Mouse (Mus musculus) ES-CJ7 (cell line): Measurements from ENCODE around the gene Zfhx2.
A peak's percentile ranks its signal among the peaks of the same experiment; 100 is the strongest.

Experiments used
- DNase-seq: peaks from one replicate; pipeline ENCODE4 v3.0.0; 2011; ENCODE audit warnings: low read depth, low spot score

The Zfhx2 gene

DNA sequence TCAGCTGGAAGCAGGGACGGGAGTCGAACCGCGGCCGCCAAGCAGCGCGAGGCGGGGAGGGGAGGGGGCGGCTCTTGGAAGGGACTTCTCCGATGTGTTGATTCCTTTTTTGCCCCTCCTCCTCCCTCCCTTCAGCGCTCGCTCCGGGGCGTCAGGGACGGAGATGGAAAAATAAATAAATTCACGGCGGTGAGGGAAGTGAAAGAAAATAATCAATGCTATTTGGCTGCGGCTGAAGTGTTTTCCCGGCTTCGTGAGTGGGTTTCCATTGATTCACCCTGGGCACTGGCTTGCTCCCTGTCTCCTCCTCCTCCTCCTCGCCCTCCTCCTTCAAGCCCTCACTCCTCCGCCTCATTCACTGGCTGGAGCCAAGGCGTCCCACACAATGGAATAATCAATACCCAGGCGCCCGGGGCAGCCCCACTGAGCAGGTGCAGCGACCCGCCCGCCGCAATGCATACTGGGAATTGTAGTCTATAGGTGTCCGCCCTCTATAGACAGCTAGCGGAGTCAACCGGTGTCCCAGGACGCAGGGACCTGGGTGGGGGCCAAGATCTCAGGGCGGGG is at the start of gene Zfhx2:
Gene Zfhx2, minus strand, starts transcription at position 314 of the 567 bp plus-strand sequence.
- peak; percentile 97 for DNase-seq

DNA sequence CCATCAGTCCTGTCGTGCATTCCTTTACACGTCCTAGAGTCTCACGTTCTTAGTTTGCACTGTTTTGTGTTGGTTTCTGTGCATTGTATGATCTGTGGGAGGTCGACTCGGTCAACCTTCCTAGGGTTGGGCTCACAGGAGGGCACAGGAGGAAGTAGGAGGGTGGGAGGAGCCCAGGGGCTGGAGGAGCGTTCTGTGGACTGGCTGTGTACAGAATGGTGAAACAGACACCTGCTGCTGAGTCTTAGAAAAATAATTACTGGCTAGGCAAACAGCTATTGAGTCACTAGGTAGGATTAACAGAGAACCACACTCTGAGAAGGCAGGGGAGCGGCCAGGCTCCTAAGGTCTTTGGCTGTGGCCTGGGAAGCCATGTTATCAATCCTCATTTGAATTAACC is 47.2 kb upstream of the Zfhx2 start:
- no peak for DNase-seq

DNA sequence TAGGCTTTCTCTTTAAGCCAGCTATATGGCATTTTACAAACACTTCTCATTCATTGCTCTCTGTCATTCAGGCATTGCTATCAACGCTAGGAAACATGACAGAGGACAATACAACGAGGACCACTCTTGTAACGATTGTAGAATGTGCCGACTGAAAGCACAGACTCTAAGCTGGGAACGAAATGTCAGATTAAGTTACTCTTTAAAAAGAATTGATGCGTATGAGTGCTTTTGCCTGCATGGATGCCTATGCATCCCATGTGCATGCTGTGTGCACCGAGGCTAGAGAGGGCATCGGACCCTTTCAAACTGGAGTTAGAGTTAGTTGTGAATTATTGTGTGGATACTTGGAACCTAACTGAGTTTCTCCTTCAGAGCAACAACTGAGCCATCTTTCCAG is 43.6 kb upstream of the Zfhx2 start:
- DNase-seq, result no peak

DNA sequence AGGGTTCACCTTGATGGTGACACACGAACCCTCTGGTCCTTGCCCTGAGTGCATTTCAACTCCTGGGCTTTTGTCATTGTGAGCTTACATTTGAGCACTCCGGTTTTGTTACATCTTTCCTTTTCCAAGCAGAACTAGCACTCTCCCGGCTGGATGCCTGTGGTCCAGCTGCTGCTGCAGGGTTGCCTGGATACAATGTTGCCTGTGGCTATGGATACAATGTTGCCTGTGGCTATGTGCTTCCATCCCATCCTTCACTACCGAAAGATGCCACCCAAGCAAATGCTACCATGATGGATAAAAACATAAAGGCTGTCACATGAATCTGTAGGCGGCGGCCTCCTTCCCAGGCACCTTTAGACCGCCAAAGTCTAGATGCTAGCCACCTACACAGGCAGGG is 34.4 kb upstream of the Zfhx2 start:
- DNase-seq, result no peak

DNA sequence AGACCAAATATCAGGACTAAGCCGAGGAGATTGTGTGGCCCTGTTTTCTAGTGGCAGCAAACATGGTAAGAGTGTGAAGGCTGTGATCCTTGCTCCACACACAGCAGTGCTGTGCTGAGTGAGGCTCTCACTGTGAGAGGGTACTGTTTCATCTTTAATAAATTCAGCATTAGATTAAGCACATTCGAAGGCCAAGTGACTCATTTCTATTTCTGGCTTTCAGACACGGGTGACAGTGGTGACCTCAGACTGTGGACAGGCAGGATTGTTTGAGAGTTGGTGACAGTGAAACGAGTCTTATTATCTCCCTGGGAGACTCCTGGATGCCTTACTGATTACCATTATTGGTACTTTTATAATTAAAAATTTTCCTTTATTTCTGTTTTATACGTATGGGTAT is 33.6 kb upstream of the Zfhx2 start:
- DNase-seq, result no peak

DNA sequence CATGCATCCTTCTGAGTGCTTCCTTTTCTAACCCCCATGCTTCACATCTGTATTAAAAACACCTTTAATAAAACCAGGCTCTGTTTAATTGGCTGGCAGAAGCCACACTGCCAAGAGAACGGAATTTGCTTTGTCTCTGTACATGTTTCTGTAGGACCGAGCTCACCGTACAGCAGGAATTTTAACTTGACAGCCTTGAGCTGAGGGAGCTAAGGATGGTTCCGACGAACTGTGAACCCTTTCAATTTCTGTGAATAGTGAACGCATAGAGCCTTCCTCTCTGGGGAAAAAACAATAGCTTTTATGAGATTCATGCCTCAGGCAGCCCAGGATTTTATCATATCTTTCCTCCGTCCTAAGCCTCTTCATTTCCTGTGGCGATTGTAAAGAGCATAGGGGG is 30.2 kb upstream of the Zfhx2 start:
- DNase-seq, result no peak

DNA sequence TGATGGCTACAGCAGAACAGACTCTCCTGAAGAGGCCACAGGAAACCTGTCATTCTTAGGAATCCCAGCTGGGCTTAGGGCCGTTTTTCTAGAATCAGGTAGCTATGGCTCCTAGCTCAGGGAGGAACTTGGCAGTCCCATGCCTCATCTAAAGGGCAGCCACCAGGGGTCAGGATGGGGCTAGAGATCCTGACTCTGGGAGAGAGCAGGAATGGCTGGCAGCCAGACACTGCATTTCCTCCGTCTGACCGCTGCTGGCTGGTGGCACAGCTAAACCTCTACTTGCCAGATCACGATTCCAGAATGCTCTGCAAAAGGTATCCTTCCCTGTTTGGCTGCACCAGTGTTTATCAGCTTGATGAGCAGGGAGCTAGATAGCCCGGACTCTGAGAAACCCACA is 29.8 kb upstream of the Zfhx2 start:
- DNase-seq, result peak; percentile 93

DNA sequence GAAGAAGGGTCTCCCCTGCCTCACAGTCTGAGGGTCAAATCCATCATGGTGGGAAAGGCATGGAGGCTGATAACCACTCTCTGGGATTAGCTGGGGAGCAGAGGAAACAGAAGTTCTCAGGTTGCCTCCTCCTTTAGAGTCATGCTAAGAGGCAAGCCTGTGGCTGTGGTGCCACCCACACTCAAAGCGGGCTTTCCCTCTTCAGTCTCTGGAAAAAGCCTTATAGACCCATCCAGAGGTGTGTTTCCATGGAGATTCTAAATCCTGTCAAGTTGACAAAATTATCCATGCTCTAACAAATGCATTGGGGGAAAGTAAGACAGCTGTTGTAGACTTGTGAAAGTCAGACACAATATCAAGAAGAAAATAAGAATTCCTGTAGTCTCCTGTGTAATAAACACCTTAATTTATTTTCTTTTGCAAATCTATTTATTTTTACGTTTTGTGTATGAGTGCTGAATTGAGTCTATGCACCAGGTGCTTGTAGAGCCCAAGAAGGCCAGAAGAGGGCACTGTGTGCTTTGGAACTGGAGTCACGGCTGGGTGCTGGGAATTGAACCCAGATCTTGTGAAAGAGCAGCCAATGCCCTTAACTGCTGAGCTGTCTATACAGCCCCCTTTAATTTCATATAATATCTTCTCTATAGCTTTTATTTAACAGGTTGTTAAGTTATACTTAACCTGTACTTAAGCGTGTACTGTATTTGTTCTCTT is 27.5 kb upstream of the Zfhx2 start:
- DNase-seq, result peak; percentile 54

DNA sequence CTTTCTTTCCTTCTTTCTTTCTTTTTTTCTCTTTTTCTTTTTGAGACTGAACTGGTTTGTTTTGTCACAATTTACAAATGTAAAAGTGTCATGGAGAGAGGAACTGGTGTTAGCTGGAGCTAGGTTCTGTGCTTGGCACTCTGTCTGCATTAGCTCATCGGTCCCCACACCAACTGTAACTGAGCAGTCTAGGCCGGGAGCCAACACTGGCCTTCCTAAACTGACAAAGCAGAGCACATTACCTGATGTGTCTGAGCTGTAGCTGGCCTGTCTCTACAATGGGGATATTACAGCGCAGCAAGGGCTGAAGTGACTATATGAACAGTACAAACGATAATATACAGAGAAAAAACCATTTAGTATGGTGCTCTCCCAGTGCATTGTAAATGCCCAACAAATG is 26.7 kb upstream of the Zfhx2 start:
- no peak for DNase-seq

DNA sequence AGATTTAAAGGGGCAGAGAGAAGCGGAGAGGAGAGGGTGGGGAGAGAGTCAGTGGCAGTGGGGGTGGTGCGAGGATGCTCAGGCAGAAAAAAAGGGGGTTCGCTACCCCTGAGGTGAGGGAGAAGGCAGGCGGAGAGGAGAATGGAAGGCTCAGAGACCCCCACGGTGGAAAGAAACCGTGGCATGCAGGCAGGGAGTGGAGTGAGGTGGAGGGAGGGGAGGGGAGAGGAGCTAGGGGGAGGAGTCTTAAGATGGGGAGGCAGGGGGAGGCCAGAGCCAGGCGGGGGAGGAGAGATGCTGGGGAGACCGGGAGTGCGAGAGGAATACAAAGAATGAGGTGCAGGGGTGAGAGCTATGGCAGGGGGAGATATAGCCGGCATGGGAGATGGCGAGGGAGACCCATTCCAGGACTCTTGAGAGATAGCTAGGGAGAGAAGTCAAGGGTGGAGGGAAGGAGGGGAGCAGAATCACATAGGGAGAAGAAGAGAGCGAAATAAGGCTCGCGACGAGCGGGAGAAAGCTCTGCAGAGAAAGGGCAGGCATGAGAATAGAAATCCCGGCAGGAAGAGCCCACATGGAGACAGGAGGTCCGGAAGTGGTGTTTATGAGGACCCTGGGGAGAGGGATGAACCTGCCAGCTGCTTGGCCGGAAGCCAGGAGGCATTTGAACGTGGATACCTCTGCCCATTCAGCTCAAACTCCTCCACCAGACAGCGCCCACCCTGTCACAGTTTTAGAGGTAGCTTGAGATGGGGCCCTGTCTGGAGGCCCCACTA is 24.5 kb upstream of the Zfhx2 start, which contains the start of gene Jph4:
Gene Jph4, minus strand, starts transcription at position 511 of the 776 bp plus-strand sequence.
- DNase-seq, result peak; percentile 41

DNA sequence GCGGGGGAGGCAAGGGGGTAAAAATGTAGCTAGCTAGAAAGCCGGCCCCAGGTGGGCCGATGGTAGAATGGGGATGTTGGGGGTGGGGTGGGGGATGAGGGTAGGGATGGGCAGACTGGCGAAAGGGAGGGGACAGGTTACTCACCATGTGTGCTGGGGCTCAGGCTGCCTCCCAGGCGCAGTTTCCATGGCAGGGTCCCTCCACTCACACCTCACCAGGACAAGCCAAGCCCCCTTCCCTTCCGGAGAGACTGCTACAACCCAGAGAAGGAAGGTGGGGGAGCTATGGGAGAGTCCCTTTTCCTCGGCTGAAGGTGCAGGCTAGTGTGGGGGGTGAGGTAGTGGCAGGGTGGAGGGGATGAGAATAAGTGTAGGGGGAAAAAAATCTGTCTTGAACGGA is 23.7 kb upstream of the Zfhx2 start:
- DNase-seq, result peak; percentile 42

DNA sequence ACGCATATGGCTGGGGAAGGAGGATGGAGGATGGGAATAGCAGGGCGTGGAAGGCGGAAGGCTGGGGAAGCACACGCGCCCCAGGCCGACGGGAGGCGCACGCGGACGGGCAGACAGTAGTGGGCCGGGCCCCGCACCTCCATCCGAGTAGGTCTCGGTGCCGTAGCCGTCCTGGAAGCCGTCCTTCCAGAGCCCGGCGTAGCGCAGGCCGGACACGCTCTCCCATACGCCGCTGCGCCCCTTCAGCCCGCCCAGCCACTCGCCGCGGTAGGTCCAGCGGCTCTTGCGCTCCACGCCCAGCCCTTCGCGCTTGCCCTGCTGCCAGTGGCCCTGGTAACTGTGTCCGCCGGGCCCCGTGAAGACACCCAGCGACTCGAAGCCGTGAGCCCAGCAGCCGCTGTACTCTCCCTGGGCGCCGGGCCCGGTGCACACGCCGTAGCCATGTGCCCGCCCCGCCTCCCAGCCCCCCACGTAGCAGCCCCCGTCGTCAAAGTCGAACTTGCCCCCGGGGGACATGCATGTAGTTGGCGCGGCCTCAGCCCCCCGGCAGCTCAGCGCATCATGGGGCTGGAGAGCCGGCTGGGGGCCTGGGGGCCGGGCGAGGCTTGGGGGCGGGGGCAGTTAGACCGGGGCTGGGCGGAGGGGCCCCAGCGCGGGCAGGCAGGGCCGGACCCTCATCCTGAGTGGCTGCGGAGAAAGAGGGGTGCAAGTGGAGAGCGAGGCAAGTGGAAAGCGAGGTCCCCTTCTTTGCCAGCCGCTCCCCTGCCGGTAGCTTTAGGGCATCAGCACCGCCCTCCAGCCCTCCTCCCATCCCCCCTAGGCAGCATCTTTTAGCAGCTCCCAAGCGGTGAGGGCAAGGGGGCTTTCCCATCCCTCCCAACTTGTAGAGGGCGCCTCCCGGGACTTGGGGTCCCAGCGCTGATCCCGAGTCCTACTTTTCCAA is 22.9 kb upstream of the Zfhx2 start:
- DNase-seq, result peak; percentile 55

DNA sequence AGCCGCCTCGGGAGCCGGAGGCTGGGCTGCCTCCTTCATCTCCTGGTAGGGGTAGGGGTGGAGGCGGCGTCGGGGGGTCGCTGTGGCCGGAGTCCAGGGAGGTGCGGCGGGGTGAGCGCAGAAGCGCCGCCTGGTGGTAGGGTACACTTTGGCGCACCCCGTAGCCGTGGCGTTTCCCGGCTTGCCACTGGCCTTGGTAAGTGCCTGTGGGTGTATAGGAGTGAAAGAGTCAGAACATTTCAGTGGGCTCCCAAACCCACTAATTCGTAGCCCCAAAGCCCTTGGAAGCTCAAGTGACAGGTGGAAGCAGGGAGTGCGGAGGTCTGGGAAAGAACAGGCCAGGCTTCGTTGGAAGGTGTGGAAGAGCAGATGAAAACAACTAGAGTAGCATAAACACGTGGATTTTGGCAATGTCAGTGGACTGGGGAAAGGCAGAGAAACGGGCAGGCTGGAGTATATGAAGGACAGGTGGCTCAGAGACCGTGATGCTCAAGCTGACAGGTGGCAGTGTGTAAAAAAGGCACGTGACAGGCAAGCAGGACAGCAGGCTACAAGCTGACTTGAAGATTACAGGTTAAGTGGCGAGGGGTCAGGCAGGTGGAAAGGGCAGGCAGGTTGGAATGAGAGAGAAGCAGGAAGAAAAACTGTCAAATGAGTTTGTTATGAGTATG is 22.0 kb upstream of the Zfhx2 start:
- DNase-seq, result peak; percentile 59

DNA sequence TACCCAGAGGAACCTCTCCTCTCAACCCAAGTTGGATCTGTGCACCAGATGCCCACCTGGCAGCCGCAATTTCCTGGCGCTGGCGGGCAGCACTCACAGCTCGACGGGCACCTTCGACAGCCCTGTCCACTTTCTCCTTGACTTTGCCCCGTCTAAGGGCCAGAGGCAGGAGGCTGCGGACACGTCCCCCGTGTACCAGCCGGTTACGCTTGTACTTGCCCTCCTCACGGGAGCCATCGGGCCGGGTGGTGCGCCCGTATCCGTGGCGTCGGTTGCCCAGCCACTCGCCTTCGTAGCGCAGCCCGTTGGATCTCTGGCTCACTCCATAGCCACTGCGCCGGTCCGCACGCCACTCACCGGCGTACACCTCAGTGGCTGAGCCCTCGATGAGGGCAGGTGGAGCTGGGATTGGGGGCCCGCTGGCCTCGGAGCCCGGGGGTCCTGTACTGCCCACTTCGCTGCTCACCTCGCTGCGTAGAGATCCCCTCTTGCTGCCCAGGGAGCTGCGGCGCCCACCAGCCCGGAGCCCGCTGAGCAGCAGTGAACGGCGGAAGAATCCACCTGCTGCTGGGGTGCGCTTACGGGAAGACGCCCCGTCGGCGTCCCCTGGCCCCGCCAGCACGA is 21.3 kb upstream of the Zfhx2 start:
- DNase-seq, result no peak

DNA sequence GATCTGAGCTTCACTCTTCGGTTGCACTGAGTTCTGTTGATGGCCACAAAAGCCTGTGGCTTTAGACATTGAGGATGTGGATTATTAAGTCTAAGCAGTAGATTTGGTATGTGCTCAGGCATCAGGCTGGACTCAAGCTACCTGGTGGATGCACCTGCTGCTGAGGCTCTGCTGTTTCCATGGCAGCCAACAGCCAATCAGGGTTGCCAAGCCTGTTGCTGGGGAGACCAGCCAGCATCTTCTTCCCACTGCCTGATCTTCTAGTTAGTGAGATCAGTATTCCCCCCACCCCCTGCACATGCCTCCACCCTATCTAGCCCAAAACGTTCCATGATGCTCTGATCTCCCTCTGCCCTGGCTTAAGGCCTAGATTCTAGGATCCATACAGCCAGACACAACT is 19.6 kb upstream of the Zfhx2 start:
- no peak for DNase-seq

DNA sequence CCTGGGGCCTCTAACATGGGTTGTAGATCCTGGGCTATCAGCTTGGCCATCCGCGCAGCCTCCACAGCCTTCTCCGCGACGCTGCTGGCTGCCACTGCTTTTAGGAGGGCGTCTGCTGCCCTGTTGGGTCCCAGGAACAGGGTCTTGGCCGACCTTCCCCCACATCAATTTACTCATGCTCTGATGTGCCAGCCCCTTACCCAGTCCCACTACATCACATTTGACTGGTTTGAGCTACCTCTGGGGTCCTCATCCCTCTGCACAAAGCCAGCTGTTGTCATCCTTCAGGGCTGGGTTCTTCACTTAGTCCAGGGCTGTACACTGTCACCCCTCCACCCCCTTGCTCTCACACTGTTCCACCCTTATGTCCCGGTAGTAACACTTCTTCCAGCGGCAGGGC is 18.0 kb upstream of the Zfhx2 start:
- no peak for DNase-seq

DNA sequence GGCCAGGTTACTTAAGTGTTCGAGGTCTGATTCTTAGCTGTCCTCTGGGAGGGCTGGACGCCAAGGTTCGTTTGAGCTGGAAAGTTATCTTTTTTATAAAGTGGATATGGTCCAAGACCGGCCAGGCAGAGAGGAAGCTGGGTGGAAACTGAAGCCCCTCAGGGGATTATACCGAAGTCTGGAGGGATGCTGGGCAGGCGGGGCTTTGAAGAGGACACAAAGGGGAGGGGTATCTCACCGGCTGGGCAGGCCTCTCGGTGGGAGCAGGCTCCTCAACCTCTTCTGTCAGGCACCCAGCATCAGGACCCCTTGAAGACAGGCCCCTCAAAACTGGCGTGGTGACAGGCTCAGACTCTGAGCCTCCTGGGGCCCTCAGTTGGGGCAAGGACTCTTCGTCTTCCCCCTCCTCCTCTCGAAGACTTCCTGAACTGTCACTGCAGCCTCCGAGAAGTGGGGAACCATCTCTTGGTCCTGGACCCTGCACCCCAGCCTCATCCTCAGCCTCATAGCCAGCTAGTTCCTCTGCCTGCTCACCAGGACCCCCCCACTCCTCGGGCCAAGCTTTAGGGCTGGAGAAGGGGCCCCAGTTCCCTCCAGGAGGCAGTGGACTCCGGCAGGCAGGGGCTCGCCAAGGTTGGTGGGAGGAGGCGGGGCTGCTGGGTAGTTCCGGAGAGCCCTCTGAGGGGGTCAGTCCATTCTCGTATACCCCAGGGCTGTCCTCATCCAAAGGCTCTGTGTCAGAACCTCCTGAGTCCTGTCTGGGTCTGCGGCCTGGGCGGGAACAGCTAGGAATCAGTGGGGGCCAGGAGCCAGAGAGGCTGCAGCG is 17.1 kb upstream of the Zfhx2 start:
- no peak for DNase-seq

DNA sequence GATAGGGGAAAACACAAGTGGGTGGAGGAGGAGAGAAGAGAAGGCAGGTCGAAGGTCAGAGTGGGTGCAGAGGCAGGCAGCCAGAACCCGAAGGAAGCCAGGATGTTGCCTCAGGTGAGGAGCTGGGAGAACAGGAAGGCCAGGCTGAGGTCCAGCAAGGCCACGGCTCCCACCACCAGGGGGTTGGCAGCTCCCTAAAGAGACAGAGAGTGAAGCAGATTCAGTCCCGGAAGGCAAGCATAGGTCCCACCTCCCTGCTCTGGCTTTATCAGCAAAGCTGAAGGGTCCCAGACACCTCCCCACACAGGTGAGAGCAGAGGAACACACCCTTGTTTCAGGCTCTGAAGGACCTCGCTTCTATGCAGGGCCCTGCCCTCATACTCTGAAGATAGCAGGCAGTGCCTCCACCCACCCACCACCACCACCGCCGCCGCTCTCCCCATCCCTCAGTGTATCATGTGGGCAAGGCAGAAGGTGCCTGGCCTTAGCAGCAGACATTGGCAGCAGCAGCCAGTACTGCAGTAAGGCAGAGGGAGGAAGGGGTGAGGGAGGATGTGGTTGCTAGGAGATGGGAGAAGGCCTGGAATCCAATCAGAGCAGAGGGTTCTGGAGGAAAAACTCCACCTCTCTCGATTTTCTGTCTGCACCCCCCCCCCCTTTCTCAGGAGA is 16.2 kb upstream of the Zfhx2 start:
- no peak for DNase-seq

DNA sequence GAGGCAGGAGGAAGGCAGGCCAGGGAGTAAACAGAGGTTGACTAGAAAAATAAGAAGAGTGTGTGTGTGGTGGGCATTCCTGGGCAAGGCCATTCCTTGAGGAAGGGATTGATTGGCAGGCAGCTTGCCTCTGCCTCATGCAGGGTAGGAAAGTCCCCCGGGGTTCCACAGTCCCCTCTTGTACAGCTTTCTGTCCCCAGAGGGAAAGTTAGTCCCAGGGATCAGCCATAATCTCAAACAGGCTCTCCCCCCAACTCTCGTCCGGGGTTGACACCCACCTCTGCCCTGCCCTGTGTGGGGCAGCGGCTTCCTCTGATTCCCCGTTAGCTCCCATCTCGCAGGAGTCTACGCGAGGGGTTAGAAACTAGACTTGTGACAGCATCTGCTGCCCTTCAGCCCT is 14.9 kb upstream of the Zfhx2 start:
- DNase-seq, result no peak
